Mouse (Mus musculus) left cerebral cortex, adult 9 months (tissue): Measurements from ENCODE around the gene Icam4.

Source experiments
- DNase-seq, 2 experiments: peaks; one replicate each; pipeline ENCODE4 v3.0.0; 2022; ENCODE audit warnings: low spot score in 2 of 2

The Icam4 gene

DNA sequence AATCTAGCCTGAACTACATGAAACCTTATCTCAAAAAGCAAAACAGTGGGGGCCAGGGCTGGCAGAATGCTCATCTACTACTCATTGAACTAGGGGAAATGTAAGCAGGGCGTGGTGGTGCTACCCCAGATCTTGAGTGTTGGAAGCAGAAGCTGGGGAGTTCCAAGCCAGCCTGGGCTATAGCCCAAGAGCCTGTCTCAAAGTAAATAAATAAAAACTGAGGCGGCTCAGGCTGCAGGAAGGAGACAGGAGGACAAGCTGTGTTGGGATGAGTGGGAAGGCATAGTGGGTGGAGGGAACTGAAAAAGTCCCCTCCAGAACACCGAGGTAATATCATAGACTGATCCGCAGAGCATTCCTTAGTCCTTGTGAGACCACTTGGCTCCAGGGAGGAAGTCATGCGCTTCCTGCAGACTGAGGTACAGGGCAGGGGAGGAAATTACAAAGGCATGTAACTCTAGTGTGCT, 17.3 kb upstream of the Icam4 start:
- DNase-seq, result no peak

GRCm38 (mm10) chr9:21012368-21012767, 16.8 kb upstream of the Icam4 start:
- no peak for DNase-seq

DNA sequence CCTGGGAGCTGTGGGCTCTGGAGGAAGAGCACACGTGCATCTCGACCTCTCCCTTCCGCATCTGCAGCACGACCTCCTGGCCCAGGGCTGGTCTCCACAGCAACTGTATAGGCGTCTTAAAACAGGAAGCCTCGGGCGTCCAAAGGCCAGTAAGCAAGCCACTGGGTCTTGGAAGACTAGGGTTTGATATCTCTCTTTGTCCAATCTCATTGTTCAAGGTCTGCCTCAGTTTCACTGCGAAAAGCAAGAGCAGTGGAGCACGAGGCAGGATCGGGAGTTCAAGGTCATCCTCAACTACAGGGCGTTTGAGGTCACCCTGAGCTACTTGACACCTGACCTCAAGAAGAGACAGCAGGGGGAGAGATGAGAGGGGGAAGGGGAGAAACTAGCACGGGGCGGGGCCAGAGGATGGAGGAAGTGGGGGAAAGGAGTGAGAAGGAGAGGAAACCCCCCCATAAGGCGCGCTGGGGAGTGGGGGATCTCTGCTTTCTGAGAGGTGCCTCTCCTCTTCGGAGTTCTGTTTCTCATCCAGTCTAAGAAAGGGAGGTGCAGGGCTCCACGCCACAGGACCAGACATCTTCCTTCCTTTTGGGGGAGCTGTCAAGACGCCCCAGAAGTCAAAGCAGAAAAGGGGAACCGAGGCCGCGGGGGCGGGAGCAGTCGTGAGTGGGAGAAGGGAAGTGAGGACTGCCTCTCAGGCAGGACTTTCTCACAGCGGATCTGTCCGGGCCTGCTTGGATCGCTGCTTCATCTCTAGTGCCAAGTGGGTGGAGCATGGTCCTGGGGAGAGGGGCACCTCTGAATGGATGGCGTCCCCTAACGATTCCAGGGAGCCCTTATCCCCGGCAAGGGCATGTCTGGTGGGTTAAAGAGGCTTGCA, 14.2 kb upstream of the Icam4 start:
- DNase-seq, result peak in 1 of 2 experiments; percentile 56

GRCm38 (mm10) chr9:21015571-21016130, 13.5 kb upstream of the Icam4 start, which contains the start of gene Icam1:
TSS of gene Icam1 (plus strand) at chr9:21015985.
- DNase-seq, result peak in 1 of 2 experiments; percentile 26

GRCm38 (mm10) chr9:21016331-21017176, 12.6 kb upstream of the Icam4 start:
- DNase-seq, result no peak

GRCm38 (mm10) chr9:21017177-21017575, 12.0 kb upstream of the Icam4 start:
- DNase-seq, result no peak

- no peak for DNase-seq
These were observed 10.6 kb upstream of the Icam4 start for GRCm38 (mm10) chr9:21018600-21018999.

DNA sequence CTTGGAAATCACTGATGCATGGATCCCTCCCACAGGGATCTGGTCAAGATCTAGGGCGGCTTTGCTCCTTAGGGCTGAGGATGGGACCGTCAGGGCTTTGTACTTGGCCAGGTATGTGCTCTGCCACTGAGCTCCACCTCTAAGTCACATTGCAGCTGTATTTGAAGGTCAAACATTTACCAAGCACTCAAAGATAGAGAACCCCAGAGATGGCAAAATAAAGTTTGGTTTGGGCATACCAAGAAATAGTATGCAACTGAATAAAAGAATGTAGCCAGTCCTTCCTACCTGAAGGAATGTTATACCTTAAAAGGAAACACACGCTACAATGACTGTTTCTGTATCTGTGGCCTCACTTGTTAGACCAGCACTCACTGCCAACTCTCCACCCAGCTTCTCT, 7.8 kb upstream of the Icam4 start:
- DNase-seq, result no peak

GRCm38 (mm10) chr9:21022288-21022687, 6.9 kb upstream of the Icam4 start:
- no peak for DNase-seq

- no peak for DNase-seq
These were observed 6.4 kb upstream of the Icam4 start for GRCm38 (mm10) chr9:21022726-21023125.

DNA sequence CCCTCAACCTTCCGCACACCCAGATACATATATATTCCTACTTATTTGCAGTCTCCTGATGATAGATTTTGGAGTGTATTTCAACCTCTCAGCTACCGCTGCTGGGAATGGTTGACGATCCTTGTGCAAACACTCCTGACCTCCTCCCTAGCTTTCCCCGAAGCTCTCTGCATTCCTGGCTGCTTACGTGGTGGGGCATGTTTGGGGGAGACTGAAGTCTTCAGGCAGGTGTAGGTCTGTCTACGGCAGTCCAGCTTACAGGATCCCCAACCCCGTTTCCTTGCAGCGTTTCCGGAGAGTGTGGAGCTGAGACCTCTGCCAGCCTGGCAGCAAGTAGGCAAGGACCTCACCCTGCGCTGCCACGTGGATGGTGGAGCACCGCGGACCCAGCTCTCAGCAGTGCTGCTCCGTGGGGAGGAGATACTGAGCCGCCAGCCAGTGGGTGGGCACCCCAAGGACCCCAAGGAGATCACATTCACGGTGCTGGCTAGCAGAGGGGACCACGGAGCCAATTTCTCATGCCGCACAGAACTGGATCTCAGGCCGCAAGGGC, 3.8 kb upstream of the Icam4 start:
- DNase-seq, result no peak

DNA sequence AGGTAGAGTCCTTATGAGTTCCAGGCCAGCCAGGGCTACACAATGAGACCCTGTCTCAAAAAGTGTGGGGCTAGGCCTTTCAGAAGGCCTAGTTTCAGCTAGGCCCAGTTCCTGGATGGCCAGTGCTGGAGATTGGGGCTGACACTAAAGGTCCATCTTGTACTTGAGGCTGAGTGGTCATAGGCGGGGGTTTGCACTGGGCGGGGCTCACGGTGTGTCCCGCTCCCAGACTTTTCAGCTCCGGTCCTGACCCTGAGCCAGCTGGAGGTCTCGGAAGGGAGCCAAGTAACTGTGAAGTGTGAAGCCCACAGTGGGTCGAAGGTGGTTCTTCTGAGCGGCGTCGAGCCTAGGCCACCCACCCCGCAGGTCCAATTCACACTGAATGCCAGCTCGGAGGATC, 2.3 kb upstream of the Icam4 start:
- DNase-seq, result no peak

GRCm38 (mm10) chr9:21027774-21028290, 1.3 kb upstream of the Icam4 start:
- DNase-seq, result no peak

DNA sequence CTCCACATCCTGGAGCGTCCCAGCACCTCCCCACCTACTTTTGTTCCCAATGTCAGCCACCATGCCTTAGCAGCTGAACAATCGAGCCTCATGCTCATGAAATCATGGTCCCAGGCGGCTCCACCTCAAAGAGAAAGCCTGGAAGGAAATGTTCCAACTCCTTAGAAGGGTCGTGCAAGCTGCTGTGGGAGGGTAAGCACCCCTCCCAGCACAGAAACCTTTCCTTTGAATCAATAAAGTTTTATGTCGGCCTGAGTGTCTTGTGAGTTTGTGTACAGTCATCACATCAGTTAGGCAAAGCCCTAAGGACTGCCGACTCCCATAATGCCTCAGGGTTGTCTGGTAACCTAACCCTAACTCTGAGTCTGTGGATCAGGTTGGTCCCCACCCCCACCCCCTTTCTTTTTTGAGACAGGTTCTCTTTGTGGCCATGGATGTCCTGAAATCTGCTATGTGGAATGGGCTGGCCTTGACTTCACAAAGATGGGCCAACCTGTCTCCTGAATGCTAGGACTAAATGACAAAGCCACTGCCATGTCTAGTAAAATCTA, 538 bp upstream of the Icam4 start:
- DNase-seq, result no peak

GRCm38 (mm10) chr9:21030055-21030600, 955 bp downstream of the Icam4 start:
- no peak for DNase-seq

- DNase-seq, result peak; percentile 74 to 92
These were observed 1.6 kb downstream of the Icam4 start for GRCm38 (mm10) chr9:21030781-21031250.

DNA sequence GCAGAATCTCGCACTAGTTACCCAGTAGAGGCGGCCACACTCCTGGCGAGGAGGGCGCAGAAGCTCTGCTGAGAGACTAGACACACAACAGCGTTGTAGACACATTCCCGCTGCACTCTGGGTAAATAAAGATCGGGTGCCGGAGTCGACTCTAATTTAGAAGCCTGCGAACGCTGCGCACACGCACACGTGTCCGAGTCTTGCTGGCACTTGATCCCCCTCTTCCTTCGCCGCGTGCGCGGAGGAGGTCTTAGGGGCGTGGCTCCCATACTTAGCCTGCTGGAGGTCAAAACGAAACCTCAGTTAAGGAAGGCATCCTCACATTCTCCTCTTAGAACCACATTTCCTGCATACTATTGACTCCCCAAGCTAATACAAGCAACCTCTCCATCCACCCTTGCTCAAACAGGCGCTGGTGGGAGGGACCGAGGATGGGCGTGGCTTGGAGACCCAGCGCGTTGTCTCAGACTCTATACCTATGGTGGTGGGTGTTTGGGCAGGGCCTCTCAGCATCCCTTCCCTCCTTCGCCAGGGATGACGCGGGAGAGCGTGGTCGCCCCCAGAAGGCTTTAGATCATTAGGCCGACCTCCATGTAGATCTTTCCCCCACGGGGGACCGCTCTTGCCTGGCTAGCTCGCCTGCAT, 2.2 kb downstream of the Icam4 start:
- peak; percentile 87 for DNase-seq

GRCm38 (mm10) chr9:21031896-21032351, 2.8 kb downstream of the Icam4 start, which contains the start of gene Icam5:
TSS of gene Icam5 (plus strand) at chr9:21032073.
- peak; percentile 83 to 87 for DNase-seq

GRCm38 (mm10) chr9:21032491-21032890, 3.3 kb downstream of the Icam4 start:
- DNase-seq, result no peak

- DNase-seq, result peak in 1 of 2 experiments; percentile 74
These were observed 4.0 kb downstream of the Icam4 start for GRCm38 (mm10) chr9:21033136-21033535.
